Mouse (Mus musculus) megakaryocyte-erythroid progenitor cell, adult 5-6 weeks (primary cell): ENCODE results near the gene Lpp. TPM values are rescaled to one million over a fixed set of nuclear protein-coding genes. Genes with fewer than 3 reads are reported as not detected.

Source experiments
- ATAC-seq: replicated peaks from 2 replicates; pipeline ENCODE4 v1.8.0; 2016; ENCODE audit warnings: mild to moderate bottlenecking, inconsistent platforms; ENCODE audit not compliant: severe bottlenecking, poor library complexity, low FRiP score, low TSS enrichment
- total RNA-seq, 2 experiments: library from RNA; stranded (forward) in 1 of 2; stranded (reverse) in 1 of 2; fragments of 200-1000, 215-1000 nt in 1 of 2; fragments of >200 nt in 1 of 2; fragmentation: Nextera tagmentation in 1 of 2; gene quantifications; 2 replicates each; pipeline ENCODE4 v1.2.3; 2014 to 2017

The Lpp gene
- 3.3 and 4.5 TPM in 2 replicates for total RNA-seq (2014; fragmentation: Nextera tagmentation)
- total RNA-seq (2017): 0.47 and 2.4 TPM in 2 replicates

DNA sequence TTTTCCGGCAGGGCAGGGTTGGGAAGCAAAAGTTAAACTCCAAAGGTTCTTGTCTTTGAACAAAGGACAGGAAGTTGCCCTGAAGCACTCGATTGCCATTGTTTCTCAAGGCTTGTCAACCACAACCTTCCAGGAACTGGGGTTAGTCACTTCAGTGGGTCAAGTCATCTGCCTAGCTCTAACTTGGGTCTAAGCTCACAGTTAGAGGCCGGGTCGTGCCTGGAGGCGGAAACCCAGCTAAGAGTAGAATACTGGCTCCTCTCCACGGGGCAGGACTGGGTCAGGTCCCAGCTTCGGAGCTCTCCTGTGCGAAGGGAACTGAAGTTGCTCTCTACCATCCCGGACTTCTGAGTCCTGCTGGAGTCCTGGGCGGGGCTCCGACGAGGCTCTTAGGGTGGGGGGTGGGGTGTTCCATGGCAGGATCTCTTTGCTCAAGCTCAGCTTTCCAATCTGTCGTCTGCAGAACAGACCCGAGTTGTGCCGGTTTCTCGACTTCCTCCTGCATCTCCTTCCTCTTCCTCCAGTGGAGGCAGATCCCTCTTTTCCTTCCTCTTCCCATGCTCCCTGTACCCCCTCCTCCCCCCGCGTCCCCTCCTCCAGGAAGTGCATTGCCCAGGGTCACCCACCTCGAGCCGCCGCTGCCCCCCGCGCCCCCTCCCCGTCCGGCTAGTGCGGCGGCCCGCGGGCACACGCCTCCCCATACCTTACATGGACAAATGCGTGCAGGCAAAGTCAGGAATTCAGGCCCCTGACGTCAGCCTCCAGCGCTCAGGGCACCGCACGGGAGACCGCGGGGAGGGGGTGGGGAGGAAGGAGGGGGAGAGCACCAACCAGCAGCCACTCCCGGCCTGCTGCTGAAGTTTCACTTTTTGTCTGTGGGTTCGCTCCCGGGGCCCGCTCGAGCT, at the start of gene Lpp:
TSS of gene Lpp (plus strand) at position 857 of the 905 bp plus-strand sequence.
- ATAC-seq: peak; percentile 69; the same call in 1 of the 2 replicates

DNA sequence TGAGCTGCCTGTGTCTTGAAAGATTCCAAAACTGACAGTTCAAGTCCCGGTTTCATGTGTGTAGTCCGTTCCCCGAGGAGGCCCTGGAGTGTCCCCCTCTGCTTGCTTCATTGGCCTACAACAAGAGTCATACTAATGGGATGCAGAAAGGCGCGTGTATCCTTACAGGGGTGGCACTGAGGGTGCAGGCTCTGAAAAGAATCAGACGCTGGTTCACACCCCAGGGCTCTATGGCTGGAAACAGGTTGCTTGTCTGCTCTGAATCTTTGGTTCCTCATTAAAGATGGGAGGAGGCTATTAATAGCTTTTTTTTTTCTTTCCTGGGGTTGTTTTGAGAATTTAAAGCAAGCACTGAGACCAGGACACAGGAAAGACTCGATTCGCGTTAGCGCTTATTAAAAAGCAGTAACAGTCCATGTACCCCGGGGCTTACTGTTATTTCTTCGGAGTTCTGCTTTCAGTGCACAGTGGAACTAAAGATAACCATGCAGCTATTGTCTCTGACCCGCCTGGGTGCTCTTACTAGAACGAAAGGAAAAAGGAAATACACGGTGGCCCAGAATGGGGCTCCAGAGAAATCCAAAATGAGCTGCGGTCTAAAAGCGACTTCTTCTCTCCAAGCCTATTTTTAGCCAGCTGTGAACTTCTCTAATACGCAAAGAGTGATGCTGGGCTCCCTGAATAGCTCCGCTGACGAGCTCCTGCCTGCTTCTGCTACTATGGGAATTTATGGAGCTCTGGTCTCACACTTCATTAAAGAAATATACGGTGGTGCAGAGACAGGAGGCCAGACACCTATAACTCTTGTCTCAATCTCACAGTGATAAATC, 45.5 kb upstream of the Lpp start:
- ATAC-seq: no peak

DNA sequence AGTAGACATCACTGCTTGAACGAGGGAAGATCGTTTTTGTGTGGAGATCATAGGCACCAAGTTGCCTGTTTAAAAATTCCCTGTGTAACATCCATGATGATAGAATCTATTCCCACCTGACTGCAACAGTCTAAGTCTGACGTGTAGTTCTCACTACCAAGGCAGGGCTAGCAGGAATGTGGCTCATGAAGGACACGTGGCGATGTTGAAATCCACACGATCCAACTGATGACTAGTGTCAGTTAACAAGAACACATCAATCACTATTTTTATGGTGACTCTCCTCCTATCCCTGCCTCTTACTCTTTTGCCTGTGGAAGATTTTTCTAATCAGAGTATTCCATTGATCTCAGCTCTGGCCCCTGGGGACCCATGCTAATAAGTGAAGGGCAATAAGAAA, 43.0 kb upstream of the Lpp start:
- no peak for ATAC-seq

DNA sequence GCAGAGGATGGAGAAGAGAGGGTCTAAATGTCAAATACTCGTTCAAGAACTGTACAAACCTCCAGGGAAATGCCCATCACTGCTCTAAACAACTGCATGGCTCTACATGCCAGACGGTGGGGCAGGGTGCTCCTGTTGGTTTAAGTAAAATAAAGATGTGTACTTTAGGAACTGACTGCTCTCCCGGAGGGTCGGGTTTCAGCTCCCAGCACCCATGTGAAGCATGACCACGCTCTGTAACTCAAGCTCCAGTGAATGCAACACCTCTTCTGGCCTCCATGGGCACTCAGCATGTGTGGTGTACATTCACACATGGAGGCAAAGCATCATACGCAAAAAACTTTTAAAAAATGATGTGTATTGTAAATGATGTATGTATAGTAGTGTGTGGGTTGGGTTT, 42.6 kb upstream of the Lpp start:
- no peak for ATAC-seq

DNA sequence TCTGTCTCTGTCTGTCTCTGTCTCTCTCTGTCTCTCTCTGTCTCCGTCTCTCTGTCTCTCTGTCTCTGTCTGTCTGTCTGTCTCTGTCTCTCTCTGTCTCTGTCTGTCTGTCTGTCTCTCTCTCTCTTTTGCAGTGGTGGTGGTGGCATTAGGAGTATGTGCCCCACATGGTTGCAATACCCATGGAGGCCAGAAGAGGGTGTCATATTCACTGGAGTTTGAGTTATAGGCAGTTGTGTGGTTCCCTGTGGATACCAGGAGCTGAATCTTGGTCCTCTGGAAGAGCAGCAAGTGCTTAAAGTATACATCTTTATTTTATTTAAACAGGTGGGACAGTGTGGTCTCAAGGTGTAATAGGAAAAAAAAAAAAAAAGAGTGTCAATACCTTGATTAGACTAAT, 41.5 kb upstream of the Lpp start:
- no peak for ATAC-seq

DNA sequence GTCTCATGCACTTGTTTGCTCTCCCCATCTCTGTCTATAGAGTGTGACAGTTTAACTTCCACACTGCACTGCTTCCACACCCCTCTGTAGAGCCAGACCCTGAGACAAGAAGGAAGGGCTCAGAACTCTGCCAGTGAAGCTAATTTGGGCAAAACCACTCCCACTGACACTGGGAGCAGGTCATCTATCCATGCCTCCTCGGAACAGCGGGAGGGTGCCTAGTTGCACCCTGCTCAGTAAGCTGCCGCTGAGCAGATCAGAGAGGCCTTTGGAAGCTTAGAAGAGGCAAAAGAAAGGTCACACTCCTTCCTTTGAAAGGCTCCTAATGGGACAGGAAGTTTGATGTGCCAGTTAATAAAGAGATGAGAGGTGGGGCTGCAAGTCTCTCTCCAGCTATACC, 39.5 kb upstream of the Lpp start:
- ATAC-seq: no peak

DNA sequence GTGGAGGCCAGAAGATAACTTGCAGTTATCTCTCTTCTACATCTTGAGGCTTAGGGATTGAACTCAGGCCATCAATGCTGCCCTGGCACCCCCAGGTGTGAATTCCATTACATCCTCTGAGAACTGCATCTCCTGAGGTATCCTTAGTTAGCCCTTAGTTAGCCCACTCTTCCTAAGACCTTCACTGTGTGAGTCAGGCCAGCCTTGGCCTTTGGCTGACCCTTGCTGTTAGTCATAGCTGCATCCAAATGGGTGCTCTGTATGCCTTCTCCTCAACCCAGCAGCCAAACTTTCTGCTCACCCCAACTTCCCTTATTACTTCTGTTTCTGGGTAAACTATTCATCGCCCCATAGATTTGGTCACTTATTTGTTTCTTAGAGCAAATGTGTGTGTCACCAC, 31.6 kb upstream of the Lpp start:
- no peak for ATAC-seq

DNA sequence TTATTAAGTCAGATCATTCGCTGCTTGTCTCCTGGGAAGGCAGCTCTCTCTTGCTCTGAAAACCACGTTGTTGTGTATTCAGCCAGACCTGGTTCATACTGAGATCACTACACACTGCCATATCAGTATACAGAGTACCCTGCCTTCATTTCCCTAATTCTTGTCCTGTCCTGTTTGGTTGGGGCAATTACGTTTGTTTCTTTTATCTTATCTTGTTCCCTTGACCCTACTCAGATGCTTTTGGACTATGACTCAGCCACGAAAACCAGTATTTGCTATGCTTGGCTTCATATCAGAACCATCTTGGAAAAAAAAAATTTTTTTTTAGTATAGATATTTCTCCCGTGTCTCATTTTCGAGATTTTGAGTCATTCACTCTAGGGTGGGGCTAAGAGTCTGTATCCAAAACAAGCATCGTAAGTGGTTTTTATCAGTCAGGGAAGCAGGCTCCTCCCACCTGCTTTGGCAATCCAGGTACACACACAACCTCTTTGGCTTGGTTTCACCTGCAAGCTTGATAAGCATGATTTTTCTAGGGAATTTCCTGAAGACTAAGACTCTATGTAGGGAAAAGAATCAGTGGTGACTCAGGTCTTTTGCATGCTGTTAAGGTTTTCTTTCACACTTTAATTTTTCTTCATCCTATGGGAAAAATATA, 29.1 kb upstream of the Lpp start:
- no peak for ATAC-seq

DNA sequence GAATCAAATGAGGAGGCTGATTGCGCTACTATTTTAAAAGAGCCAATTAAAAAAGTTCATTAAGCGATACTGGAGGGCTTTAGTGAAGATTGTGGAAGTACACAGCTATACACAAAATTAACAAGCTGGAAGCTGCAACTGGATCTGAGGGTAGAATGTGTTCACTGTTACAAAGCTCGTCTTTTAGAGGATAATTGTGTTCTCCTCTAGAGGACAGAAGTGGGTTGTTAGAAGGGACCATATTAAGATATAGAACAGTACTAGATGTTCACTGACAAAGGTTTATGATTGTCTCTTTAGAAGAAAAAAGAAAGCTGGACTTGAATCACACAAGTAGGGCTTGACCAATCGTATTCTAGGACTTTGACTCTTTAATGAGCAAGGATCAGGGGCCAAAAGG, 27.4 kb upstream of the Lpp start:
- ATAC-seq: no peak

DNA sequence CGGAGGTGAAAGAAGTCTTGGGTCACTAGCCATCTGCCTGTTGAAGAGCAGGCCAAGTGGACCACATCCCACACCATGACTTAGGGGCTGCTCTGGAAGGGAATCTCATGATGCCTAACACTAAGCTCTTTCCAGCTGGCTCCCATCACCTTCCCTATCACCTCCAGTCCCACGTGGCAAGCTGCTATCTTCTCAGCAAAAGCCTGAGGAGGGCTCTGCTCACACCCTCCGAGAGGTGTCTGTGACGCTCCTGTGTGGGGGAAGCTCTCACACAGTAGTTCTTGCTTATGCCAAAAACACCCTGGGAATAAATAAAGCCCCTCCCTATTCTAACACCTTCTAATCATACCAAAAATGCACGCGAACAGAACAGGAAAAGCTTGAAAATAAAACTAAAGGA, 26.2 kb upstream of the Lpp start:
- ATAC-seq: no peak

DNA sequence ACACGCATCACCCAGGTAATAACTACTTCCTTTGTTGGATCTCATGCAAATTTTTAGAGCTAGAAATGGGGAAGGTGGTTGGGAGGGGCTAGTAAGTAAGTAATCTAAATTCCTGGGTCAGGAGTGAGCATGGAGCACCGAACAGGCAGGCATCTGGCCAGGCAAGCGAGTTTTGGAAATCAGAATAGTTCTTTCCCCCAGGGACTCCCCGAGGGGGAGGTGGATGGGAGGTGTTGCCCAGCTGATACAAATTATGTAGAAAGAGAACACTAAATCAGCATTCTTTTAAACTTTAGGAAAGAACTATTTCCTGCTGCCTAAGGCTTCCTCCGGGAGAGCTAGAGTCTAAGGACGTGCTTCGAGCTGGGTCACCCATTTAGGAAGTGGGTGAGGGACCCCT, 25.8 kb upstream of the Lpp start:
- ATAC-seq: no peak

DNA sequence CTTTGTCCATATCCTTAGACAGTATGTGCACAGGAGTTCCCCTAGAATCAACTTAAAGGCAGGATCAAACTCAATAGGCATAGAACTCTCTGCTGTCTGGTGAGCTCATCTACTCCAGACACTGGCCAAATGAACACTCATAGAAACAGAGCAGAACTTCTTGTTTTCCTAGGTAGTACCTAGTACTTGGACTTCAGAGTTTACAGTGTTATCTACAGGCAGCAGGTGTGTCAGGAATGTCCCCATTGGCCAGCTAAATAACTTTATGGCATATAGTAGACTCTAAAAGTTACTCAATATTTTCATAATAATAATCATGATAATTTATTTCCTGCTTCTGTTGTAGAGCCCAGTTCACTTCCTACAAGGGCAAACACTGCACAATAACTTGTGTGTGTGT, 16.8 kb upstream of the Lpp start:
- ATAC-seq: no peak

DNA sequence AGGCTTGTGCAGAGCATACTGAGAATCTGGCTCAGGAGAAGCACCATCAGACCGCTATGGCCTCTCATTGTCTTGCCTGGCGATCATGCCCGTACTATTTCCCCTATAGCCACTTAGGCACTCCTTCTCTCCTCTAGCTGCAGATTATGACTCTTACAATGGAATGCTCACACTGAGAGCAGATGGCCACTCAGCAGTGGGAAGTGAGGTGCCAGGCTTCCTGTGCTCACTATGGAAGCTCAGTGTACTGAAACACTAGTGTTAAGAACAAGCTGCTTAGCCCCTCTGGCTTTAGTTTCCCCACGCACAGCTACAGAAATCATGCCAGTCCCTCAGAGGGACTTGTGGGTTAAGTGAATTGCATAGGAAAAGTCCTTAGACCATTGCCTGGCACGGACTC, 2.7 kb upstream of the Lpp start:
- ATAC-seq: no peak

DNA sequence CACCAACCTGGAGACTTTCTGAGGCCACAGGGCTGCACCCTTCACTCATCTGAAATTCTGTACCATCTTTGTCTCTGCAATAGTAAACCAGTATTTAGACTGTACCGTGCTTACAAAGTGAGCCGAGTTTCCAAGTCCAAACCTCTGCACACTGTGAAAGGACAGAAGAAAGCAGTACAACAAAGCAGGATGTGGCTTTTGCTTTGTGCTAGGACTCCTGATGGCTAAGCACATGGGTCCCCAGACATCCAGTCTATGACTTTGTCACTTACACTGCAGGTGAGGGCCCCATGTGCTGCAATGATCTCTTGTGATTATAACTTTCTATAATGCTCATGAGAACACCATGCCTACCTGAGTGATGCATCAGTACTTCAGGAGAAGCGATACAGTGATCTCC, 2.2 kb upstream of the Lpp start:
- no peak for ATAC-seq

DNA sequence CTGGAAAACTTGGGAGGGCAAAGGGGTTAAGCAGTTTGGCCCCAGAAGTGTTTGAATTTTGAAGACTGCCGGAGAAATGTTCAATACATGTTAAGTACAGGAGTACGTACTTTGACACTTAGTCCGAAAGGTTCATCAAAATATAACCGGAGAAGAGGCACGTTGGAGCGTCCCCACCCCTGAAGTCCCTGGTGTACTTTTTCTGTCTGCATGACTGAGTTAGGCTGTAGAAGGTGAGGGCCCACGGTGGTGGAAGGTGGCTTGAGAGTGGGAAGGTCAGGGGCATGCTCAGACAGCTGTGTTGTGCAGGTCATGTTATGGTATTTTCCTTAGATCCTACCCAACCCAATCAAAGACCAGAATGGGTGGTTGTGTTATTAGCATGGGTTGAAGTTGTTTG, 1.4 kb upstream of the Lpp start:
- no peak for ATAC-seq

DNA sequence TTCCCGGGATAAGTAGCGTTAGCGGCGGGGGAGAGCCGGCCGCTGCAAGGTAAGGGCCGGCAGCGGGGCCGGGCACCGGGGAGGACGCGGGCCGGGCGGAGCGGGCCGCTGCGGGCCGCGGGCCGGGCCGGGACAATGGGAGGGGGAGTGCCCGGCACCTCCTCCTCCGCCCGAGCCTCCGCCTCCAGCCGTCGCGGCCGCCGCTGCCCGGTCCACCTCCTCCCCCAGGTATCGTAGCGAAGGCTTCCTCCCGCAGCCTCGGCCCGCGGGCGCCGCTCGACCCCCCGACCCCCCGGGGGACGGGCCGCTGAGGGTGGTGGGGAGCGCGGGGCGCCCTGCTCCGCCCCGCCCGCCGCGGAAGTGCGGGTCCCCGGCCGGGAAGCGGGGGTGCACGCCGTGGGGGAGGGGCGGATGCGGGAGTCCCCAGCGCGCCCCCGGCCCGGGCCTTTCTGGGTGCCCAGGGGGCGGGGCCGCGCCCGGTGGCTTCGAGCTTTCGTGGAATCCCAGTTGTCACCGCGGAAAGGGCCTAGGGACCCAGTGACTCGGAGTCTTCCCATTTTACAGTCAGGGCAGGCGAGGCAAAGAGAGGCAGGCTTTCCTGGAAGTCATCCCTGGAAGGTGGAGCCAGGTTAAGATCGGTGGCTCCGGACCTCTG, 376 bp downstream of the Lpp start:
- ATAC-seq: no peak; the same call in 1 of the 2 replicates

DNA sequence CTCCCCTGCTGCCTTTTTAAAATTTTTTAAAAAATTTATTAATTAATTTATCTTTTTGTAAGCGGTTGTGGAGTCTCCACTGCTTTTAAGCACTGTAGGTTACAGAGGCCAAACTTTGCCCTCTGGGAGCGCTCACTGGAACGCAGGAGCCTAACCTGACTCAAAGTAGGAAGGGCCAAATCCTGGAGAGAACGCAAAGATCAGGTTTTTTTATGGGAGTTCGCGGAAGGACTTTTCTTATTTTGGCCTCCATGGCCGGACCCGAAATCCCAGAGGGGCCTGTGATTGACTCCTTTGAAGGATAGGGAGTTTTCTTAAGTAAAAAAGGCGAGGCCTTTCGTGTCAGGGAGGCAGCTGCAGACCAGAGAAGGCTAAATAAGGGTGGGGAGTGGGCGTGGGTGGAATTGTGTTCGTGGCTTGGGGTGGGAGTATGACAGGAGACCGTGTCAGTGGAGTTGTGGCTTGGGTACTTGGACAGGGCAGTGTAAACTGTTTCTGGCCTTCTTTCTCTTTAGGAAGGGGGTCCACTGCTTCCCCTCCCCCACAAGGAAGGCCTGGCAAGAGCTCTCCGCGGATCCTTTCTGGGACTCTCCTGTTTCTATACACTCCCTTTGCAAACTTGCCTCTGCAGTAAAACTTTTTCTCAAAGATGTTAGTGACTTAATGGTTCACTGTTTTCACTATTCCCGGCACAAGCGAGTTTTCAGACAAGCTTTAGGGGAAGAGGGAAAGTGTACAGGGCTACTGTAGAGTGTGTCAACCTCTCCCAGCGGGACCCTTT, 1.1 kb downstream of the Lpp start:
- no peak for ATAC-seq

DNA sequence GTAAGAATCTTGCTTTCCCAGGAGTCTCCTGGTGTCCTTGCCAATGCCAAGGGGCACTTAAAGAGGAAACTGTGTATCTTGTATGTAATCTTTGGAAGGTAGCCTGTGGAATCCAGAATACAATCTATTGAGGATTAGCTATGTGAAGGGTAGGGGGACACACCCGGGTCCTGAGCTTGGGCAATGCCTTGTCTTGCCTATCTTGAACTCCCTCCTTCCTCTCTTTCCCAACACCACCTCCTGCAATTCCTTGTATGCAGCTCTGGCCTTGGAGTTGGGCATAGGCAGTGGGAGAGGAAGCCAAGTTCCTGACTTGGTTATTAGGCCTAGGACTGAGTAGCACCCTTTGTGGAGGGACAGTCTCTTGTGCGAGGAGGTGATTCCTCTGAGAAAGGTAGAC, 1.8 kb downstream of the Lpp start:
- ATAC-seq: no peak

DNA sequence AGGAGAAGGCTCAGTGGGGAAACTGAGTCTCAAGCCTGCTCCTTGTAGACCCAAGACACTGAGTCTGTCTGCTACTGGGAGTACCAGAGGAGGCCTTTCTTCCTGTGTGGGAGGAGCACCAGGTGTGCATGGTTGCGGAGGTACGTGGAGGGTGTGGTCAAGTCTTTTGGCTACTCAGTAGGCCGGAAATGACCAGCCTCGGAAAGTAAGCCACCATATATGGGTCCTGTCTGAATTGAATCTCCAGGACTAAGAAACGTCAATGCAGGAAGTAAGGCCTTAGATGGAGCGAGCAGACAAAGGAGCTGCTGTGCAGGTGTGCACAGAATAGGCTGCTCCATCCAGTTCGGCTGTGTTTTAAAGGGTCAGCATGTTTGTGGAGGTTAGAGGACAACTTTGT, 3.2 kb downstream of the Lpp start:
- no peak for ATAC-seq
